Mouse (Mus musculus) forebrain, embryonic 12.5 days (tissue): Measurements from ENCODE around the gene Sergef. TPM values are rescaled to one million over a fixed set of nuclear protein-coding genes. Genes with fewer than 3 reads are reported as not detected.

ENCODE experiments used
- ATAC-seq: fragments of 200-750 bp; cut with Nextera tagmentation; 2 replicates; pipeline ENCODE4 v1.8.0; 2017; ENCODE audit warnings: moderate TSS enrichment; ENCODE audit not compliant: low FRiP score
- H3K27ac ChIP-seq: fragments of 300-500 bp; sonication (generic); 2 replicates; pipeline ENCODE4 v1.5.1; 2016; ENCODE audit warnings: mild to moderate bottlenecking
- H3K27me3 ChIP-seq: fragments of 300-500 bp; sonication (generic); 2 replicates; pipeline ENCODE4 v1.6.1; 2016; ENCODE audit warnings: mild to moderate bottlenecking
- H3K36me3 ChIP-seq: fragments of 300-500 bp; sonication (generic); replicated peaks from 2 replicates; pipeline ENCODE4 v1.6.1; 2016; ENCODE audit warnings: mild to moderate bottlenecking
- H3K4me1 ChIP-seq: fragments of 300-500 bp; sonication (generic); 2 replicates; pipeline ENCODE4 v1.6.1; 2016
- H3K4me2 ChIP-seq: fragments of 300-500 bp; sonication (generic); 2 replicates; pipeline ENCODE4 v1.6.1; 2016; ENCODE audit warnings: mild to moderate bottlenecking, moderate library complexity
- H3K4me3 ChIP-seq: fragments of 300-500 bp; sonication (generic); replicated peaks from 2 replicates; pipeline ENCODE4 v1.5.1; 2016; ENCODE audit warnings: mild to moderate bottlenecking
- H3K9ac ChIP-seq: fragments of 300-500 bp; sonication (generic); 2 replicates; pipeline ENCODE4 v1.6.1; 2016; ENCODE audit warnings: mild to moderate bottlenecking
- H3K9me3 ChIP-seq: fragments of 300-500 bp; sonication (generic); 2 replicates; pipeline ENCODE4 v1.6.1; 2016
- WGBS: fragments of 180-500 bp; shearing (Covaris S2); methylation state at CpG from one replicate; pipeline ENCODE4 v1.1.7; 2016; 5-methylcytosine and 5-hydroxymethylcytosine counted together
- polyA plus RNA-seq: library from polyadenylated mRNA; unstranded; fragments of >200 nt; fragmentation: Nextera tagmentation; extraction: Ambion mirVana; gene quantifications from 2 replicates; pipeline ENCODE4 v1.2.1, GENCODE M21; 2016

Sergef gene
- polyA plus RNA-seq, 1 experiment from 2014 or later, result 19.0 TPM

GRCm38 (mm10) chr7:46473141-46473540, 166.5 kb downstream of the Sergef start:
- H3K4me3 ChIP-seq, result no peak overlapping the region
- H3K9me3 ChIP-seq, result no peaks in the 10 kb centered on the region
- no peak overlapping the region for H3K4me2 ChIP-seq
- peaks cover 7% of the 10 kb centered on the region for H3K4me1 ChIP-seq
- ATAC-seq, result no peak
- H3K27me3 ChIP-seq, result no peaks in the 10 kb centered on the region
- H3K9ac ChIP-seq, result no peak overlapping the region
- H3K36me3 ChIP-seq, result no peaks in the 10 kb centered on the region
- no peak overlapping the region for H3K27ac ChIP-seq
- 33% methylated on average over 9 of the region's 9 CpGs for WGBS

GRCm38 (mm10) chr7:46471054-46471737, 168.4 kb downstream of the Sergef start:
- Histone ChIP-seq H3K4me2 (no peak overlapping the region), H3K36me3 (no peaks in the 10 kb centered on the region), H3K9ac (no peak overlapping the region), H3K27ac (no peak overlapping the region), H3K4me1 (peaks cover 7% of the 10 kb centered on the region), H3K9me3 (no peaks in the 10 kb centered on the region), H3K4me3 (no peak overlapping the region), H3K27me3 (no peaks in the 10 kb centered on the region)
- 78% methylated on average over 7 of the region's 7 CpGs for WGBS
- ATAC-seq, result no peak

- Histone ChIP-seq H3K4me3 (no peak overlapping the region), H3K36me3 (no peaks in the 10 kb centered on the region), H3K4me2 (no peak overlapping the region), H3K9me3 (no peaks in the 10 kb centered on the region), H3K9ac (no peak overlapping the region), H3K27ac (no peak overlapping the region), H3K27me3 (no peaks in the 10 kb centered on the region), H3K4me1 (peaks cover 7% of the 10 kb centered on the region)
- 90% methylated on average over 3 of the region's 3 CpGs for WGBS
- ATAC-seq, result no peak
Observed at GRCm38 (mm10) chr7:46469542-46469941, 170.1 kb downstream of the Sergef start.

- no peak overlapping the region for H3K4me3 ChIP-seq
- WGBS, result 84% methylated on average over 7 of the region's 7 CpGs
- H3K4me2 ChIP-seq, result no peak overlapping the region
- H3K27me3 ChIP-seq, result no peaks in the 10 kb centered on the region
- no peak for ATAC-seq
- H3K9me3 ChIP-seq, result no peaks in the 10 kb centered on the region
- H3K9ac ChIP-seq, result no peak overlapping the region
- no peak overlapping the region for H3K27ac ChIP-seq
- no peaks in the 10 kb centered on the region for H3K4me1 ChIP-seq
- no peaks in the 10 kb centered on the region for H3K36me3 ChIP-seq
Observed at GRCm38 (mm10) chr7:46466422-46466981, 173.1 kb downstream of the Sergef start.

- H3K4me2 ChIP-seq, result no peak overlapping the region
- 83% methylated on average over 8 of the region's 8 CpGs for WGBS
- H3K27ac ChIP-seq, result no peak overlapping the region
- H3K9ac ChIP-seq, result no peak overlapping the region
- H3K4me1 ChIP-seq, result peaks cover 9% of the 10 kb centered on the region
- H3K4me3 ChIP-seq, result no peak overlapping the region
- no peaks in the 10 kb centered on the region for H3K9me3 ChIP-seq
- no peak for ATAC-seq
- no peaks in the 10 kb centered on the region for H3K36me3 ChIP-seq
- no peaks in the 10 kb centered on the region for H3K27me3 ChIP-seq
Observed at GRCm38 (mm10) chr7:46463136-46463535, 176.5 kb downstream of the Sergef start.

- H3K36me3 ChIP-seq, result no peaks in the 10 kb centered on the region
Observed at GRCm38 (mm10) chr7:46462287-46462686, 177.3 kb downstream of the Sergef start.

GRCm38 (mm10) chr7:46459605-46460245, 179.9 kb downstream of the Sergef start:
- H3K27ac ChIP-seq, result peak overlapping the region; percentile 44; the same call in 1 of the 2 replicates
- H3K4me1 ChIP-seq, result peaks cover 11% of the 10 kb centered on the region
- H3K36me3 ChIP-seq, result no peaks in the 10 kb centered on the region
- H3K9me3 ChIP-seq, result no peaks in the 10 kb centered on the region
- no peak overlapping the region for H3K4me3 ChIP-seq
- WGBS, result 82% methylated on average over 9 of the region's 9 CpGs
- peaks cover 4% of the 10 kb centered on the region; the same call in 1 of the 2 replicates for H3K27me3 ChIP-seq
- peak; percentile 49; the same call in 1 of the 2 replicates for ATAC-seq
- H3K4me2 ChIP-seq, result no peak overlapping the region
- H3K9ac ChIP-seq, result no peak overlapping the region

More at GRCm38 (mm10) chr7:46462287-46462686, 177.3 kb downstream of the Sergef start:
- ATAC-seq, result no peak
- 68% methylated on average over 8 of the region's 8 CpGs for WGBS
- Histone ChIP-seq H3K9me3 (no peaks in the 10 kb centered on the region), H3K4me2 (no peak overlapping the region), H3K27ac (no peak overlapping the region), H3K4me3 (no peak overlapping the region), H3K4me1 (peaks cover 9% of the 10 kb centered on the region), H3K27me3 (peaks cover 2% of the 10 kb centered on the region; the same call in 1 of the 2 replicates), H3K9ac (no peak overlapping the region)

GRCm38 (mm10) chr7:46459200-46459599, 180.4 kb downstream of the Sergef start:
- Histone ChIP-seq H3K4me1 (peaks cover 16% of the 10 kb centered on the region), H3K9me3 (no peaks in the 10 kb centered on the region), H3K4me3 (no peak overlapping the region), H3K27ac (peak overlapping the region; percentile 44; the same call in 1 of the 2 replicates), H3K36me3 (no peaks in the 10 kb centered on the region), H3K27me3 (peaks cover 4% of the 10 kb centered on the region; the same call in 1 of the 2 replicates), H3K9ac (no peak overlapping the region), H3K4me2 (no peak overlapping the region)
- no peak for ATAC-seq
- 76% methylated on average over 2 of the region's 2 CpGs for WGBS

GRCm38 (mm10) chr7:46457889-46458288, 181.7 kb downstream of the Sergef start:
- Histone ChIP-seq H3K4me2 (no peak overlapping the region), H3K27ac (no peak overlapping the region), H3K27me3 (peaks cover 4% of the 10 kb centered on the region; the same call in 1 of the 2 replicates), H3K4me3 (no peak overlapping the region), H3K9ac (no peak overlapping the region), H3K36me3 (no peaks in the 10 kb centered on the region), H3K4me1 (peaks cover 24% of the 10 kb centered on the region), H3K9me3 (no peaks in the 10 kb centered on the region)
- ATAC-seq, result no peak
- 77% methylated on average over 3 of the region's 3 CpGs for WGBS

GRCm38 (mm10) chr7:46453930-46454679, 185.5 kb downstream of the Sergef start:
- H3K27ac ChIP-seq, result peak overlapping the region; percentile 85
- peaks cover 26% of the 10 kb centered on the region for H3K4me1 ChIP-seq
- 0 out of 2 replicates have a peak overlapping the region, but pooled peaks have one; percentile 19 for H3K4me2 ChIP-seq
- no peaks in the 10 kb centered on the region for H3K36me3 ChIP-seq
- peaks cover 4% of the 10 kb centered on the region; the same call in 1 of the 2 replicates for H3K27me3 ChIP-seq
- peak; percentile 91 for ATAC-seq
- H3K4me3 ChIP-seq, result no peak overlapping the region
- WGBS, result 10% methylated on average over 10 of the region's 10 CpGs
- no peak overlapping the region for H3K9ac ChIP-seq
- no peaks in the 10 kb centered on the region for H3K9me3 ChIP-seq

- Histone ChIP-seq H3K36me3 (no peaks in the 10 kb centered on the region), H3K27me3 (no peaks in the 10 kb centered on the region), H3K9me3 (no peaks in the 10 kb centered on the region), H3K4me3 (no peak overlapping the region), H3K27ac (0 out of 2 replicates have a peak overlapping the region, but pooled peaks have one; percentile 36), H3K4me1 (peaks cover 26% of the 10 kb centered on the region), H3K4me2 (no peak overlapping the region; the same call in 1 of the 2 replicates), H3K9ac (no peak overlapping the region)
- 54% methylated on average over 6 of the region's 6 CpGs for WGBS
- 0 out of 2 replicates have a peak, but pooled peaks have one; percentile 39 for ATAC-seq
Observed at GRCm38 (mm10) chr7:46448922-46449645, 190.5 kb downstream of the Sergef start.
